Mouse (Mus musculus): ENCODE data around the gene Bcas2.

Gene Bcas2

DNA sequence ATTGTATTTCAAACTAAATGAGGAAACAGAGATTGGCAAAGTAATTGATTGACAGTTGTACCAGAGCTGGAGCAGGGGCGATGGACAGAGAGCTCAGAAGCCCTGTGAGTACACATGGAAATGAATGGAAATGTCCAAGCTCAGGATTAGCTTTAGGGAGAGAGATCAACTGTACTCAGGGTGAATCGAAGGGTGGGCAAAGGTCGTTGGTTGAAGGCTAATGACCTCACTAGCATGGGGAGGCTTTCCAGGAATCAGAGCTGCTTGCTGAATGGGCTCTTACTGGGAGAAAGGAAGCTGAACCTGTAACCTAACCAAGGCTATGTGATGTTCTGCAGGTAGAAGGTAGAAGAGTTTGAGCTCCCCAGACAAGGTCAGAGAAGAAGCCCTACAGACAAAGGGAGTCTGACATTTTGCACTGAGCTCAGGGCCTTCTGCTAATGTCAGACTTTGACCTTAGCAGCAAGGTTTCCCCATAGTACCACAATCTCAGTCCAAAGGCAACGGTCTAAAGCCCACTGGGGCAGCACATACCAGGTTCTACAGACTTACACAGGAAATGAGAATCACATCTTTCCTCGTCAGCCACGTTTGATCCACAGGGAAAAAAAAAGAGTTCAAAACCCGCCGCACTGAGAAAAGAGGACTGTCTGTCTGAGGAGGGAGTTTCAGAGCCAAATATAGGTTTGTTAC, 43.3 kb downstream of the Bcas2 start:
- peak; percentile 77 for DNase-seq (ENCODE audit: low read depth, low spot score)

DNA sequence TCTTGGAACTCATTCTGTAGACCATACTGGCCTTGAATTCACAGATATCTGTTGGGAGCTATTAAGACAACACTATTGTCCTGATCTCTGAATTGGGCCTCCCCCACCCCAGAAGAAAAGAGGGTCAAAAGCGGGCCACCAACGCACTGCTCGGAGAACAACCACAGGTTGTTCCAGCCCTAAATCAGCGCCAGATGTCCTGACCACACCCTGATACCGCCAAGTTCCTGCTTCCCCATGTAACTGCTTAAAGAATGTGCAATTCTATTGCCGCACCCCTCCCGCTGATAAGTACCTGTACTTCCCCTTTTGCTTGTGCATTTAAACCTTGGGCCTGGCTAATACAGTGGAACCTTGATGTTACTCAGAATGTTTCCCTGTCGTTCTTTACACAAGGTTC, 43.9 kb downstream of the Bcas2 start:
- DNase-seq (ENCODE audit: low read depth, low spot score) = peak; percentile 93

DNA sequence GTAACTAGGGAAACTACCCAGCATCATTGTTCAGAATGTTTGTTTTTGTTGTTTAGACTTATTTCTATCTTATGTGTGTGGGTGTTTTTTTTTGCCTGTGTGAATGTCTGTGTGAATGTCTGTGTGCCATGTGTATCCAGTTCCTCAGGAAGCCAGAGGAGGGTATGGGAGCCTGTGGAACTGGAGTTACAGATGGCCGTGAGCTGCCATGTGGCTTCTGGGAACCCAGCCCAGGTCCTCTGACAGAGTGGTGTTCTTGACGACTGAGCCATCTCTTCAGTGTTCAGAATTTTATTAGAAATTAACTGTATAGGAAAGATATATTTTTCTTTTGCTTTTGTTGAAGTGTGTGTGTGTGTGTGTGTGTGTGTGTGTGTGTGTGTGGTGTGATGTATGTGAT, 50.0 kb downstream of the Bcas2 start:
- DNase-seq (ENCODE audit: low read depth, low spot score) = no peak

DNA sequence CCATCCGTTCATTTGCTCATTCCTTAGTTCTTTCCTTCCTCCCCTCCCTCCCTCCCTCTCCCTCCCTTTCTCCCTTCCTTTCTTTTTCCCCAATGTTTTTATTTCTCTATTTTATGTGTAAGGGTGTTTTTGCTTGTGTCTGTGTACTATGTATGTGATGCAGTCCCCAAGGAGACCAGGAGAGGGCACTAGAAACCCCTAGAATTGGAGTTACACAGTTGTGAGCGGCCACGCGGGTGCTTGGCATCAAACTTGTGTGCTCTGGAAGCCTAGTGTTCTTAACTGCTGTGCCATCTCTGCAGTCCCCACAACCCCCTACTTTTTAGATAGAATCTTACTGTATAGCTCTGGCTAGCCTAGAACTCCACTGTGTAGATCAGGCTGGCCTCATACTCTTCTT, 52.3 kb downstream of the Bcas2 start:
- DNase-seq (ENCODE audit: low read depth, low spot score) = peak; percentile 91

DNA sequence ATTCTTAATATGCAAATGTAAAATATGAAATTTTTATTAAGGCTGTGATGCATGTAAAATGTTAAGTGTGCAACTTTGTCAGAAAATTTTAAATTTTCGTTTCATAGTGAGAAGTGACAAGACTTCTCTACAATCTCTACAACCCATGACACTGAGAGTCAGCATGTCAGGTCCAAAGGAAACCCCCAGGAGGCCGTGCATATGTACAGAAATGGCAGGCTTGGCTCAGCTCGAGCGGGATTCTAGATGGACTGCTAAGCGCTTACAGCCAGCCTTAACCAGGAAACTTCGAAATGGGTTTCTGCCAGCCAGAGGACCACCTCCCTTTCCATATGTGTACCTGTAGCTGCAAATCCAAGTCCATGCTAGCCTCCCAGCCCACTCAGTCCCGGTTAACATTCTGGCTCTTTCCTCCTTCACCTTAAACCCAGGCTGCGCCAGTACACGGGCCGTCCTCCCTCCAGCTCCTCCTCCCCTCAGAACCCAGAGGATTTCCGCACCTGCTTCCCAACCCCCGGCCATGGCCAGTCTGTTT, 52.8 kb downstream of the Bcas2 start:
- DNase-seq (ENCODE audit: low read depth, low spot score) = peak; percentile 79

DNA sequence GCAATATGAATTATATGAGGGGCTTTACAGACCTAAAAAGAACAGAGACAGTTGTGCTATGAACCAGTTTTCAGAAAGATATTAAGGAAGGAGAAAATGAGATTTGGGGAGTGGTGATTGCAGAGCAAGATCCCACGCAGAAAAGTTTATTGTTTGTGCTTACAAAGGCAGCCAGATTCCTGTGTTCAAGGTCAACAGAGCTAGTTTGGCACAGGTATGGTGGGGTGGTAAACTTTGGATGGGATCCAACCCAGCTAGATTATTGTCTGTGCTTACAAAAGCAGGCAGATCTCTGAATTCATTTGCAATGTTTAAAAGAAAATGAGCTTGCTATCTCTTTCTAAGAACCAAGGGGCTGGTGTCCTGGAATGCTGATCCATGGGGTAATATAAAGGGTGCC, 56.3 kb downstream of the Bcas2 start:
- peak; percentile 39 for DNase-seq (ENCODE audit: low read depth, low spot score)
